Mouse (Mus musculus) stomach, embryonic 16.5 days (tissue): ENCODE results near the gene Zfp354a. TPM values are rescaled to one million over a fixed set of nuclear protein-coding genes. Genes with fewer than 3 reads are reported as not detected.

ENCODE experiments used
- ATAC-seq: fragments of 200-750 bp; cut with Nextera tagmentation; 2 replicates; pipeline ENCODE4 v1.8.0; 2017; ENCODE audit warnings: moderate number of reproducible peaks, moderate TSS enrichment; ENCODE audit not compliant: insufficient read depth, low FRiP score
- H3K27ac ChIP-seq: fragments of 300-500 bp; sonication (generic); 2 replicates; pipeline ENCODE4 v1.5.1; 2014; ENCODE audit warnings: low read length
- H3K27me3 ChIP-seq: fragments of 300-500 bp; sonication (generic); 2 replicates; pipeline ENCODE4 v1.6.1; 2014; ENCODE audit warnings: low read length, control low read depth, mixed read lengths; ENCODE audit not compliant: control insufficient read depth, insufficient read depth
- H3K36me3 ChIP-seq: fragments of 300-500 bp; sonication (generic); 2 replicates; pipeline ENCODE4 v1.6.1; 2014; ENCODE audit warnings: low read length; ENCODE audit not compliant: control insufficient read depth, insufficient read depth
- H3K4me1 ChIP-seq: fragments of 300-500 bp; sonication (generic); 2 replicates; pipeline ENCODE4 v1.6.1; 2014; ENCODE audit warnings: low read length, control low read depth, mixed read lengths; ENCODE audit not compliant: control insufficient read depth, insufficient read depth
- H3K4me2 ChIP-seq: fragments of 300-500 bp; sonication (generic); 2 replicates; pipeline ENCODE4 v1.6.1; 2014; ENCODE audit warnings: low read depth, low read length, mixed read lengths
- H3K4me3 ChIP-seq: fragments of 300-500 bp; sonication (generic); replicated peaks from 2 replicates; pipeline ENCODE4 v1.5.1; 2014; ENCODE audit warnings: mild to moderate bottlenecking, low read length
- H3K9ac ChIP-seq: fragments of 300-500 bp; sonication (generic); 2 replicates; pipeline ENCODE4 v1.6.1; 2014; ENCODE audit warnings: low read length
- H3K9me3 ChIP-seq: fragments of 300-500 bp; sonication (generic); replicated peaks from 2 replicates; pipeline ENCODE4 v1.6.1; 2016; ENCODE audit warnings: low read length, control low read depth; ENCODE audit not compliant: control insufficient read depth
- WGBS: fragments of 180-500 bp; shearing (Covaris S2); extraction: QIAGEN DNeasy Blood & Tissue Kit; methylation state at CpG from one replicate; pipeline ENCODE4 v1.1.7; 2014; 5-methylcytosine and 5-hydroxymethylcytosine counted together
- polyA plus RNA-seq: library from polyadenylated mRNA; unstranded; fragments of >200 nt; fragmentation: Nextera tagmentation; extraction: Ambion mirVana; gene quantifications from 2 replicates; pipeline ENCODE4 v1.2.1, GENCODE M21; 2015

The Zfp354a gene
- polyA plus RNA-seq, 1 experiment from 2014 or later, result 7.4 TPM

GRCm38 (mm10) chr11:51085269-51085668 is 26.2 kb downstream of the Zfp354a start:
- H3K9me3 ChIP-seq, result no peaks in the 10 kb centered on the region
- no peaks in the 10 kb centered on the region for H3K36me3 ChIP-seq
- no peak overlapping the region for H3K9ac ChIP-seq
- ATAC-seq, result no peak
- no peak overlapping the region for H3K4me2 ChIP-seq
- WGBS, result 58% methylated on average over 13 of the region's 13 CpGs
- H3K27me3 ChIP-seq, result no peaks in the 10 kb centered on the region
- no peaks in the 10 kb centered on the region for H3K4me1 ChIP-seq
- no peak overlapping the region for H3K4me3 ChIP-seq
- H3K27ac ChIP-seq, result no peak overlapping the region

GRCm38 (mm10) chr11:51107261-51107660 is 48.2 kb downstream of the Zfp354a start:
- Histone ChIP-seq H3K27ac (no peak overlapping the region), H3K4me2 (no peak overlapping the region), H3K4me1 (no peaks in the 10 kb centered on the region), H3K9ac (no peak overlapping the region), H3K36me3 (no peaks in the 10 kb centered on the region), H3K27me3 (no peaks in the 10 kb centered on the region), H3K4me3 (no peak overlapping the region), H3K9me3 (no peaks in the 10 kb centered on the region)
- no peak for ATAC-seq
- 77% methylated on average over 2 of the region's 2 CpGs for WGBS

- Histone ChIP-seq H3K9me3 (no peaks in the 10 kb centered on the region), H3K27ac (no peak overlapping the region), H3K4me3 (no peak overlapping the region), H3K36me3 (no peaks in the 10 kb centered on the region), H3K4me1 (no peaks in the 10 kb centered on the region), H3K27me3 (no peaks in the 10 kb centered on the region), H3K4me2 (no peak overlapping the region), H3K9ac (no peak overlapping the region)
- WGBS, result 65% methylated on average over 3 of the region's 3 CpGs
- no peak for ATAC-seq
These were observed 51.6 kb downstream of the Zfp354a start for GRCm38 (mm10) chr11:51110621-51111020.

Other genes with a start within 250 kb of the Zfp354a start
- gene Zfp354c, start 231.5 kb upstream of the Zfp354a start, polyA plus RNA-seq, result 24.9 and 25.9 TPM in 2 replicates
- 0.57 and 0.62 TPM in 2 replicates for gene Zfp879, start 217.7 kb upstream of the Zfp354a start, polyA plus RNA-seq
- gene Grm6, start 208.6 kb upstream of the Zfp354a start, polyA plus RNA-seq, result 0.14 and 0.19 TPM in 2 replicates
- 5.6 and 6.9 TPM in 2 replicates for gene Zfp454, start 171.6 kb upstream of the Zfp354a start, polyA plus RNA-seq
- gene Zfp2, start 143.1 kb upstream of the Zfp354a start, polyA plus RNA-seq, result 11.6 and 11.8 TPM in 2 replicates
- 1.5 and 1.8 TPM in 2 replicates for gene Zfp354b, start 127.6 kb upstream of the Zfp354a start, polyA plus RNA-seq
- not detected in 2 replicates for gene 4933414I15Rik, start 115.5 kb upstream of the Zfp354a start, polyA plus RNA-seq
- not detected in 2 replicates for gene Prop1, start 105.5 kb upstream of the Zfp354a start, polyA plus RNA-seq
- not detected in 2 replicates for gene Olfr1378, start 92.7 kb upstream of the Zfp354a start, polyA plus RNA-seq
- not detected in 2 replicates for gene Olfr1377, start 77.3 kb upstream of the Zfp354a start, polyA plus RNA-seq
- not detected in 2 replicates for gene Olfr51, start 55.7 kb upstream of the Zfp354a start, polyA plus RNA-seq
- gene Olfr54, start 45.0 kb upstream of the Zfp354a start, polyA plus RNA-seq, result not detected in 2 replicates
- not detected in 2 replicates for gene Olfr1375, start 11.1 kb upstream of the Zfp354a start, polyA plus RNA-seq
- gene Gm12569, start 161.2 kb downstream of the Zfp354a start, polyA plus RNA-seq, result not detected in 2 replicates
- gene Clk4, start 202.5 kb downstream of the Zfp354a start, polyA plus RNA-seq, result 115 and 123 TPM in 2 replicates
- 0.36 TPM in 1 of 2 replicates, not detected in the other for gene BC049762, start 203.8 kb downstream of the Zfp354a start, polyA plus RNA-seq
- gene Col23a1, start 230.7 kb downstream of the Zfp354a start, polyA plus RNA-seq, result 5.7 and 7.0 TPM in 2 replicates